Mouse (Mus musculus) heart, embryonic 16.5 days (tissue): ENCODE measurements around the gene Gorasp1. TPM values are rescaled to one million over a fixed set of nuclear protein-coding genes. Genes with fewer than 3 reads are reported as not detected.

Experiments
- ATAC-seq: fragments of 200-750 bp; cut with Nextera tagmentation; replicated peaks from 2 replicates; pipeline ENCODE4 v1.8.0; 2017; ENCODE audit warnings: moderate number of reproducible peaks; ENCODE audit not compliant: insufficient read depth, low FRiP score; ENCODE audit errors: extremely low read depth
- H3K27ac ChIP-seq: fragments of 300-500 bp; sonication (generic); 2 replicates; pipeline ENCODE4 v1.5.1; 2014; ENCODE audit warnings: mild to moderate bottlenecking, low read length, control low read depth, moderate library complexity
- H3K27me3 ChIP-seq: fragments of 300-500 bp; sonication (generic); 2 replicates; pipeline ENCODE4 v1.6.1; 2014; ENCODE audit warnings: low read length, mixed read lengths; ENCODE audit not compliant: control insufficient read depth, insufficient read depth
- H3K36me3 ChIP-seq: fragments of 300-500 bp; sonication (generic); 2 replicates; pipeline ENCODE4 v1.6.1; 2014; ENCODE audit not compliant: control insufficient read depth, insufficient read depth
- H3K4me1 ChIP-seq: fragments of 300-500 bp; sonication (generic); 2 replicates; pipeline ENCODE4 v1.6.1; 2014; ENCODE audit warnings: low read length, mixed read lengths; ENCODE audit not compliant: control insufficient read depth, insufficient read depth
- H3K4me2 ChIP-seq: fragments of 300-500 bp; sonication (generic); 2 replicates; pipeline ENCODE4 v1.6.1; 2014; ENCODE audit warnings: low read depth, mild to moderate bottlenecking, control low read depth, low read length
- H3K4me3 ChIP-seq: fragments of 300-500 bp; sonication (generic); 2 replicates; pipeline ENCODE4 v1.5.1; 2014; ENCODE audit warnings: mild to moderate bottlenecking, control low read depth, low read length
- H3K9ac ChIP-seq: fragments of 300-500 bp; sonication (generic); 2 replicates; pipeline ENCODE4 v1.6.1; 2014; ENCODE audit warnings: low read length, control low read depth
- H3K9me3 ChIP-seq: fragments of 300-500 bp; sonication (generic); replicated peaks from 2 replicates; pipeline ENCODE4 v1.6.1; 2016; ENCODE audit warnings: low read length; ENCODE audit not compliant: control insufficient read depth
- WGBS: fragments of 180-500 bp; shearing (Covaris S2); extraction: QIAGEN DNeasy Blood & Tissue Kit; methylation state at CpG from one replicate; pipeline ENCODE4 v1.1.7; 2014; 5-methylcytosine and 5-hydroxymethylcytosine counted together
- polyA plus RNA-seq: library from polyadenylated mRNA; unstranded; fragments of >200 nt; fragmentation: Nextera tagmentation; extraction: Ambion mirVana; gene quantifications from 2 replicates; pipeline ENCODE4 v1.2.1, GENCODE M21; 2015

The Gorasp1 gene
- polyA plus RNA-seq, 1 experiment from 2014 or later, result 23.1 TPM

DNA sequence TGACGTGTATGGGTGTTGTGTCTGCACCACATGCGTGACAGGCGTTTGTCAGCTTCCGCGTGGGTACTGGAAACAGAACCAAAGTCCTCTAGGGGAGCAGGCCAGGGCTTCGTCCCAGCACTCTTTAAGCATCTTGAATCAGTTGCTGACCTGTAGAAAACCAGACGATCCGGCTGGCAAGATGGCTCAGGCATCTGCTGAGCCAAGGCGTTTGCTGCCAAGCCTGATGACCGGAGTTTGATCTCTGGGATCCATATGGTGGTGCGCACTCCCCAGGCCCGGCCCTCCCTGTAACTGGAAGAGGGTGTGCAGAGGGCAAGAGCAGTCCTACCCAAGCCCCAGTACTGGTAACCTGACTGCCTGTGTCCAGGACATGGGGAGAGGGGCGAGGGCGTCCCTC is 4.5 kb upstream of the Gorasp1 start:
- ATAC-seq, result no peak
- no peaks in the 10 kb centered on the region for H3K27me3 ChIP-seq
- H3K9ac ChIP-seq, result no peak overlapping the region
- no peak overlapping the region for H3K27ac ChIP-seq
- H3K9me3 ChIP-seq, result no peaks in the 10 kb centered on the region
- WGBS, result 73% methylated on average over 14 of the region's 14 CpGs
- no peak overlapping the region for H3K4me3 ChIP-seq
- no peak overlapping the region for H3K4me2 ChIP-seq
- no peaks in the 10 kb centered on the region for H3K36me3 ChIP-seq
- H3K4me1 ChIP-seq, result no peaks in the 10 kb centered on the region

DNA sequence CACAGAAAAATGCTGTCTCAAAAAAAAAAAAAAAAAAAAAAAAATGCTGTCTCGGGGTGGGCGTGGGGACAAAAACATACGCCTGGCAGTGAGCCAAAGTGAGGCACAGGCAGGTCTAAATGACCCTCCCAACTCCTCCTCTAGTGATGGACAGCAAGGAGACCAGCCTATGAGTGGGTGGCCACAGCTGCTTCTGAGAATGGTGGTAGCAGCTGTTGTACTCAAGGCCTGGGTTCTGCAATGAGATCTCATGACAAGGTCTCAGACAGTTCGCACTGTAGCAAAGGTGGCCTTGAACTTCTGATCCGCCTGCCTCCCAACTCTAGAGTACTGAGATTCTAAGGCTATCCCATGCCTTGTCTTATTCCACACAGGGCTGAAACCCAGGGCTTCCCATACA is 4.0 kb upstream of the Gorasp1 start:
- Histone ChIP-seq H3K4me2 (no peak overlapping the region), H3K4me1 (peaks cover 2% of the 10 kb centered on the region), H3K36me3 (no peaks in the 10 kb centered on the region), H3K27ac (no peak overlapping the region), H3K9me3 (no peaks in the 10 kb centered on the region), H3K27me3 (no peaks in the 10 kb centered on the region), H3K9ac (no peak overlapping the region), H3K4me3 (no peak overlapping the region)
- no peak for ATAC-seq
- 72% methylated on average over 5 of the region's 5 CpGs for whole genome bisulfite sequencing

DNA sequence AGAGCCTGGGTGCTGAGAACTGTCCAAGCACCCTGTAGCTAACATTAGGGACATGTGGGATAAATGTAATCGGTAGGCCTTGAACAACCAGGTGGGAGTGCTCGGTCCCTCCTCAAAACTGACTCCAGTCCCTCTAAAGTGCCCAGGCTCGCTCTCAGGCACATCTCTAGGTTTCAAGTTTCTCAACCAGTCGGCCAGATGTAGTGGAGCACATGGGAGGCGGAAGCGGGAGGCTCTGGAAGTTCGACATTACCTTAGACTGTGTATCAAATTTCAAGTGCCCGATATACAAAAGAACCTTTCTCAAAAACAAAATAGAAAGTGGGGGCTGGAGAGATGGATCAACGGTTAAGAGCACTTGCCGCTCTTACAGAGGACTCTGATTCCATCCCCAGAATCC is 2.3 kb upstream of the Gorasp1 start:
- H3K27me3 ChIP-seq, result no peaks in the 10 kb centered on the region
- ATAC-seq, result no peak
- H3K36me3 ChIP-seq, result no peaks in the 10 kb centered on the region
- H3K9me3 ChIP-seq, result no peaks in the 10 kb centered on the region
- H3K27ac ChIP-seq, result no peak overlapping the region
- H3K4me2 ChIP-seq, result no peak overlapping the region
- 73% methylated on average over 10 of the region's 10 CpGs for WGBS
- H3K4me3 ChIP-seq, result no peak overlapping the region
- H3K9ac ChIP-seq, result no peak overlapping the region
- peaks cover 4% of the 10 kb centered on the region for H3K4me1 ChIP-seq

DNA sequence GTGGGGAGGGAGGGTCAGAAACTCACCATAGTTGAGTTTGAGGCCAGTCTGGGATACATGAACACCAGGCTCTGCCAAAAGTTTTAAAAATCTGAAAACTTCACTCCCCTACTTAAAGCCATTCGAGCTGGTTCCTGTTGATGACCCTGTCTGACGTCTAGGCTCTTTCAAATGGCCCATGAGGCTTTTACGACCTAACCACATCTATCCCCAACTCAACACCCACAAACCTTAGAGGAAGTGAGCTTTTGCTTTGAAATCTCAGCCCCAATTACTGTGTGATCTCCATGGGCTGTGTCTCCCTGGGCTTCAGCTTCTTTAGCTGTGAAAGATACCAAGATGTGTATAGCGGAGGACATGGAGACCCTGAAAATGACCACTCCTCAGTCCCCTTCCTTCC is 1.1 kb upstream of the Gorasp1 start:
- no peak for ATAC-seq
- Histone ChIP-seq H3K36me3 (no peaks in the 10 kb centered on the region), H3K4me3 (no peak overlapping the region), H3K9ac (no peak overlapping the region), H3K27me3 (no peaks in the 10 kb centered on the region), H3K27ac (no peak overlapping the region), H3K4me2 (no peak overlapping the region), H3K9me3 (no peaks in the 10 kb centered on the region), H3K4me1 (peaks cover 4% of the 10 kb centered on the region)
- WGBS, result 74% methylated on average over 4 of the region's 4 CpGs

DNA sequence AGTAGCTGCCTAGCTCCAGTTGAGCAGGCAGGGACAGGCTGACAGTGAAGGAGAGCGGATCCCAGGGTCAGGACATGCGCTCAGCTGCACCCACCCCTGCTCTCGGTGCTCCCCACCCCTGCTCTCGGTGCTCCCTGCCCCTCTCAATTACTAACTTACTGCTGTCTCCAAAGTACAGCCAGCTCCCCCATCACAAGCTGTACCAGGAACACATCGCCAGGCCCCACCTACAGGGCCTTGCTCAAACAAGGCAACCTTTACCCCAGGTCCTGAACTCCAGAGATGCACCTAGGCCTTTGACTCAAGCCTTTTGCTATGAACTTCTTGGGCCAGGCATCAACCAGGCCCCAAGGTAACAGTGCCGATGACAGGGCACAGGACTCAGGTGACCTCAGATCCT is 3.7 kb downstream of the Gorasp1 start:
- no peak for ATAC-seq
- H3K4me1 ChIP-seq, result peaks cover 4% of the 10 kb centered on the region
- no peak overlapping the region for H3K9ac ChIP-seq
- H3K36me3 ChIP-seq, result peaks cover 6% of the 10 kb centered on the region; the same call in 1 of the 2 replicates
- H3K27ac ChIP-seq, result no peak overlapping the region
- no peaks in the 10 kb centered on the region for H3K27me3 ChIP-seq
- H3K4me2 ChIP-seq, result no peak overlapping the region
- H3K9me3 ChIP-seq, result no peaks in the 10 kb centered on the region
- 88% methylated on average over 6 of the region's 6 CpGs for WGBS
- no peak overlapping the region for H3K4me3 ChIP-seq

DNA sequence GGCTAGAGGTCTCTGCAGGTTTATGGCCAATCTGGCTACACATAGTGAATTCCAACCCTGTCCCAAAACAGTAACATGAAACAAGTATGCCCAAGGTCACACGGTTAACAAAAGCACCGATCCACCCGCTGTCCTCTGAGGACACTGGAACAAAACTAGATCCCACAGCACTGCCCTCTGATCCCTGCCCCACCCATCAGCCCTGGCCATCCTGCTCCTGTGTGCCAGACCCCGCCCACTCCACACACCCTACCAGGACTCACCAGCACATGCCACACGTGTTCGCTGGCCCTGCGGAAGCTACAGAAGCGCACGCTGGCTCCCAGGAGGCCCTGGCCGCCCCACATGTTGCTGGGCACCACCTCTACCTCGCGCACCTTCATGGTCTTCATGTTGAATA is 5.0 kb downstream of the Gorasp1 start:
- Histone ChIP-seq H3K4me2 (no peak overlapping the region), H3K4me1 (peaks cover 4% of the 10 kb centered on the region), H3K36me3 (peaks cover 19% of the 10 kb centered on the region), H3K4me3 (no peak overlapping the region), H3K9ac (no peak overlapping the region), H3K27me3 (no peaks in the 10 kb centered on the region), H3K9me3 (no peaks in the 10 kb centered on the region), H3K27ac (no peak overlapping the region)
- ATAC-seq, result no peak
- 79% methylated on average over 12 of the region's 12 CpGs for WGBS

DNA sequence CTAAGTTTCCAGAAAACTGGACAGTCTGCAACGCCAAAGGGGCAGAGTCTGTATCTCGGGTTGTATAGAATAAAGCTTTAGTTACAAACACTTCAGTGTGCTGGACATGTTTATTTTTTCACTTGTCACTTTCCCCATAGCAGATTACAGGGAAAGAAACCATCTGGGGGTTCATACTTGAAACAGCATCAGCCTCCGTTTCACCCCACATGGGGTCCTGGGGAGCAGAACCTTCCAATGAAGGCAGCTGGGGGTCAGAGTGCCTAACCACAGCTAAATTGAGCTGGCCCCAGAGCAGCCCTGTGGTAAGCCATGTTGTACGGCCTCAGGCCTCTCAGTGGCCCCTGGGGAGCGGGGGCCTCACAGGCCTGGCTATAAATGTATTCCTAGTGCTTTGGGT is 10.9 kb downstream of the Gorasp1 start:
- Histone ChIP-seq H3K9ac (no peak overlapping the region), H3K4me2 (no peak overlapping the region), H3K27ac (no peak overlapping the region), H3K4me3 (no peak overlapping the region), H3K27me3 (no peaks in the 10 kb centered on the region), H3K36me3 (peaks cover 62% of the 10 kb centered on the region), H3K4me1 (no peaks in the 10 kb centered on the region), H3K9me3 (no peaks in the 10 kb centered on the region)
- no peak for ATAC-seq
- 74% methylated on average over 5 of the region's 5 CpGs for WGBS

DNA sequence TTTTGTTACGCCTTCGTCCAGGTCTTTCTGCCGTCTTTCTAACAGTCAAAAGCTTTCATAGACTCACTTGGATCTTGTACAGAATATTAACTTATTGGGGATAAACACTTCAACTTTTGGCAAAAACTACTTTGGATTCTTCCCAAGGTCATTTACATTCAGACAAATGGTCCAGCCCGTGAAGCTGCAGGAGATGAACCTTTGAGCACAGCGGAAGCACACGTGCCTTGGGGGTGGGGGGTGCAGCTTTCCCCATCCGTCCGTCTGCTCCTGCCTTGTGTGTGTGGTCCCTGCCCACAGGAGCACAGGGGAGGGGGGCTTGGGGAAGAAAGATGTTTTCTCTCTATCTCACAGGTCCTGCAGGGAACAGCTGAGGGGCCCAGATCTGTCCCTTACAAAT is 11.6 kb downstream of the Gorasp1 start:
- H3K4me3 ChIP-seq, result no peak overlapping the region
- WGBS, result 84% methylated on average over 8 of the region's 8 CpGs
- peaks cover 64% of the 10 kb centered on the region for H3K36me3 ChIP-seq
- H3K27ac ChIP-seq, result no peak overlapping the region
- H3K9ac ChIP-seq, result no peak overlapping the region
- ATAC-seq, result no peak
- H3K9me3 ChIP-seq, result no peaks in the 10 kb centered on the region
- no peaks in the 10 kb centered on the region for H3K27me3 ChIP-seq
- no peaks in the 10 kb centered on the region for H3K4me1 ChIP-seq
- no peak overlapping the region for H3K4me2 ChIP-seq

DNA sequence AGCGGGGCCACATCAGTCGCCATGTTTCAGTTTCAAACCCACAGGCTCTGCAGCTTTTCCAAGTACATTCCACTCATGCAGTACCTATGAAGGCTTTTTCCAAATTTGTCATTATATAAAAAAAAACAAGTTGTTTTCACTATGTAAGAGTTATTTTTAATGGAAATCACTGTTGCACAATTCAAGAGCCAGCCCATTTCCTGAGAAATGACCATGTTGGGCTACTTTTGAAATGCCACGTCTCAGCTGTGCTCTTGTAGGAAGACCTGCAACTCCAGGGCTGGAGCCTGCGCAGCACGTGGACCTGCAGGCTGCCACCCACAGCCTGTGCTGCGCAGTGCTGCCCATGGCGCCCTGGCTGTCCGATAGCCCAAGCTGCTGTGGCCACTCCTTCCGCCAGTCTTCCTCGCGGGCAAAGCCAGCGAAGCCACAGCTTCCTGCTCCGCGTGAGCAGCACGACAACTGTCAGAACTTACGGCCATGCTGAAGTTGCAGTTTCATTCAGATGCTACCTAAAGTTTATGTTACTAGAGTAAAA is 12.2 kb downstream of the Gorasp1 start:
- Histone ChIP-seq H3K4me1 (no peaks in the 10 kb centered on the region), H3K36me3 (peaks cover 67% of the 10 kb centered on the region), H3K4me3 (no peak overlapping the region), H3K9ac (no peak overlapping the region), H3K4me2 (no peak overlapping the region), H3K9me3 (no peaks in the 10 kb centered on the region), H3K27ac (no peak overlapping the region), H3K27me3 (no peaks in the 10 kb centered on the region)
- 76% methylated on average over 16 of the region's 16 CpGs for WGBS
- no peak for ATAC-seq

DNA sequence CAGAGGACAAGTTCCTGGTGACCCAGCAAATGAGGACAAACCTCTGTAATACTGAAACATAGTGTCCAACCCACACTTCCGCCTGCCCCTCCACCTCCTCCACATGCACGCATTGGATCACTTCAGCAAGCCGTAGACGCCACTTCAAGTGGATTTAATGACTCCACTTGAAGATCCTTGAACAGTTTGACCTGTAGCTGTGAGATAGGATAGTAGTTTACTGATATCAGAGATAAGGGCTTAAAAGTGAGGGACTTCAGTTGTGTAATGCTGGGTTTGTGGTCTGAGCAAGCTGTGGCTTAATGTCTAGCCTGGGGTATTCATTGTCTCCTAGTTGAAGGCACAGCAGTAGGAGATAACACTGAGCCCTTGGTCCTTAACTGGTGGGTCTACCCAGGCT is 13.9 kb downstream of the Gorasp1 start:
- Histone ChIP-seq H3K9ac (no peak overlapping the region), H3K36me3 (peaks cover 73% of the 10 kb centered on the region), H3K4me1 (no peaks in the 10 kb centered on the region), H3K27me3 (no peaks in the 10 kb centered on the region), H3K4me2 (no peak overlapping the region), H3K4me3 (no peak overlapping the region), H3K9me3 (no peaks in the 10 kb centered on the region), H3K27ac (no peak overlapping the region)
- 58% methylated on average over 4 of the region's 4 CpGs for WGBS
- ATAC-seq, result no peak
